Mouse (Mus musculus): ENCODE data around the gene Tmem204. TPM values are rescaled to one million over a fixed set of nuclear protein-coding genes. Genes with fewer than 3 reads are reported as not detected.

The Tmem204 gene
- polyA plus RNA-seq, 1 experiment from 2014 or later, result 26.7 TPM

DNA sequence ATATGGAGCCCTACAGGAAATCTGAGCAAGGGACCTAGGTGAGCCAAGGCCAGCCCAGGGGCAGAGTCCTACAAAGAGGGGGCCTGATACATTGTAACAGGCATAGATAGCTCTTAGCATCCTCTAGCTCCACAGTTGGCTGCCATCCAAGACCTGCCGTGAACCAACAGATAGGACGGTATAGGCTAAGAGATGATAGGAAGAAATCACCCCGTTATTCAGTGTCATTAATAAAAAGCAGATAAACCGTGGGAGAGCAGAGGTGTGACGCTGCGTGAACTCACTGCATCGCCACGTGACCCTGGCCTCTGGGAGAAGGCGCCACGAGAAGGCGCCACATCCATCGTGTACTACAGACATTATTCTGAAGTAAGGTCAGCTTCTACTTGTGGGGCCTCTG lies 19.5 kb downstream of the Tmem204 start:
- peak; percentile 33; the same call in 1 of the 2 replicates for ATAC-seq (replicated peaks; ENCODE audit: extremely low read depth, insufficient read depth, low FRiP score)
- Histone ChIP-seq H3K9ac (ENCODE audit: low read length) (no peak overlapping the region), H3K4me1 (ENCODE audit: control insufficient read depth, insufficient read depth, low read length) (peaks cover 24% of the 10 kb centered on the region), H3K9me3 (replicated peaks; ENCODE audit: control insufficient read depth, low read length) (no peaks in the 10 kb centered on the region), H3K27ac (ENCODE audit: low read length) (peak overlapping the region; percentile 75), H3K27me3 (ENCODE audit: control insufficient read depth, insufficient read depth, low read length) (no peaks in the 10 kb centered on the region), H3K4me3 (ENCODE audit: low read length) (no peak overlapping the region), H3K4me2 (ENCODE audit: low read depth, low read length) (no peak overlapping the region), H3K36me3 (ENCODE audit: control insufficient read depth, insufficient read depth) (peaks cover 3% of the 10 kb centered on the region)
- 29% methylated on average over 12 of the region's 12 CpGs for WGBS

GRCm38 (mm10) chr17:25063261-25063660 lies 20.1 kb downstream of the Tmem204 start:
- H3K9ac ChIP-seq (ENCODE audit: low read length), result no peak overlapping the region
- peaks cover 3% of the 10 kb centered on the region for H3K36me3 ChIP-seq (ENCODE audit: control insufficient read depth, insufficient read depth)
- H3K27me3 ChIP-seq (ENCODE audit: control insufficient read depth, insufficient read depth, low read length), result no peaks in the 10 kb centered on the region
- H3K9me3 ChIP-seq (replicated peaks; ENCODE audit: control insufficient read depth, low read length), result no peaks in the 10 kb centered on the region
- peaks cover 23% of the 10 kb centered on the region for H3K4me1 ChIP-seq (ENCODE audit: control insufficient read depth, insufficient read depth, low read length)
- H3K4me2 ChIP-seq (ENCODE audit: low read depth, low read length), result no peak overlapping the region
- peak overlapping the region; percentile 75 for H3K27ac ChIP-seq (ENCODE audit: low read length)
- WGBS, result 86% methylated on average over 4 of the region's 4 CpGs
- H3K4me3 ChIP-seq (ENCODE audit: low read length), result no peak overlapping the region
- no peak for ATAC-seq (replicated peaks; ENCODE audit: extremely low read depth, insufficient read depth, low FRiP score)

DNA sequence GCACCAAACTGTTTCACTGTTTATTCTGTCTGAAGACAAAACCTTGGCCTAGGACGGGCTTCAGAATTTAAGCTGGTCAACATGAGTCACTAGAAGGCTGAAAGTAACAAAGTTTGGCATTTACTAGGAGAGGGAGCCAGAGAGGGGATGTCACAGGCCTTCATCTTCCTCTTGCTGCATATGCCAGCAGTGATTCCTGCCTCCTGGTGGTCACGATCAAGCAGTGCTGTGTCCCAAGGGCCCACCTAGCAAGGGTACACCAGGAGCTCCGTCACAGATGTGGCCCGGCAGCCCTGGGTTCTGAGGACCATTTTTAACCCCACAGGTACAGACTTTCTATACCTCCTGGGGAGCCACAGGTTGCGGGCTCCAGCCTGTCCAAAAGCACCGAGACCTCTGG lies 26.4 kb downstream of the Tmem204 start:
- Histone ChIP-seq H3K4me2 (ENCODE audit: low read depth, low read length) (no peak overlapping the region), H3K27ac (ENCODE audit: low read length) (no peak overlapping the region), H3K9ac (ENCODE audit: low read length) (no peak overlapping the region), H3K36me3 (ENCODE audit: control insufficient read depth, insufficient read depth) (peaks cover 15% of the 10 kb centered on the region), H3K4me3 (ENCODE audit: low read length) (no peak overlapping the region), H3K4me1 (ENCODE audit: control insufficient read depth, insufficient read depth, low read length) (no peaks in the 10 kb centered on the region), H3K9me3 (replicated peaks; ENCODE audit: control insufficient read depth, low read length) (no peaks in the 10 kb centered on the region), H3K27me3 (ENCODE audit: control insufficient read depth, insufficient read depth, low read length) (no peaks in the 10 kb centered on the region)
- WGBS, result 80% methylated on average over 6 of the region's 6 CpGs
- ATAC-seq (replicated peaks; ENCODE audit: extremely low read depth, insufficient read depth, low FRiP score), result no peak

- peaks cover 12% of the 10 kb centered on the region; the same call in 1 of the 2 replicates for H3K36me3 ChIP-seq (ENCODE audit: control insufficient read depth, insufficient read depth)
- no peak for ATAC-seq (replicated peaks; ENCODE audit: extremely low read depth, insufficient read depth, low FRiP score)
- H3K4me1 ChIP-seq (ENCODE audit: control insufficient read depth, insufficient read depth, low read length), result no peaks in the 10 kb centered on the region
- no peak overlapping the region for H3K4me2 ChIP-seq (ENCODE audit: low read depth, low read length)
- H3K4me3 ChIP-seq (ENCODE audit: low read length), result no peak overlapping the region
- WGBS, result 80% methylated on average over 9 of the region's 9 CpGs
- no peak overlapping the region for H3K9ac ChIP-seq (ENCODE audit: low read length)
- H3K9me3 ChIP-seq (replicated peaks; ENCODE audit: control insufficient read depth, low read length), result no peaks in the 10 kb centered on the region
- no peak overlapping the region for H3K27ac ChIP-seq (ENCODE audit: low read length)
- no peaks in the 10 kb centered on the region for H3K27me3 ChIP-seq (ENCODE audit: control insufficient read depth, insufficient read depth, low read length)
These were observed 30.1 kb downstream of the Tmem204 start for GRCm38 (mm10) chr17:25053274-25053673.

DNA sequence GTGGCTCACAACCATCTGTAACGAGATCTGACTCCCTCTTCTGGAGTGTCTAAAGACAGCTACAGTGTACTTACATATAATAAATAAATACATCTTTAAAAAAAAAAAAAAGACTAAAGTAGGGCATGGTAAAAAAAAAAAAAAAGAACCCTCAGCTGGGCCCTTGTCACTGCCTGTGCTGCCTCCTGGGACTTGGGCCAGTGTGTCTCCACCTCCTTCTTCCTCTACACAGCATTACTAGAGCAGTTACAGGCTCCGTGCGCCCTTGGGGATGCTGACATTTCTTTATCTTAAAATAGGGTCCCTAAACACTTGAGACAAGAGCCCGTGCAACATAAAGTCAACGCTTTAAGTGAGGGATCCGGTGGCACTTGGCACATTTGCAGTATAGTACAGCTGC lies 36.2 kb downstream of the Tmem204 start:
- H3K4me3 ChIP-seq (ENCODE audit: low read length), result no peak overlapping the region
- H3K9ac ChIP-seq (ENCODE audit: low read length), result no peak overlapping the region
- H3K27me3 ChIP-seq (ENCODE audit: control insufficient read depth, insufficient read depth, low read length), result no peaks in the 10 kb centered on the region
- no peak for ATAC-seq (replicated peaks; ENCODE audit: extremely low read depth, insufficient read depth, low FRiP score)
- no peaks in the 10 kb centered on the region for H3K9me3 ChIP-seq (replicated peaks; ENCODE audit: control insufficient read depth, low read length)
- WGBS, result 37% methylated on average over 5 of the region's 6 CpGs
- H3K27ac ChIP-seq (ENCODE audit: low read length), result no peak overlapping the region
- H3K4me2 ChIP-seq (ENCODE audit: low read depth, low read length), result no peak overlapping the region
- H3K4me1 ChIP-seq (ENCODE audit: control insufficient read depth, insufficient read depth, low read length), result no peaks in the 10 kb centered on the region
- H3K36me3 ChIP-seq (ENCODE audit: control insufficient read depth, insufficient read depth), result no peaks in the 10 kb centered on the region; the same call in 1 of the 2 replicates

DNA sequence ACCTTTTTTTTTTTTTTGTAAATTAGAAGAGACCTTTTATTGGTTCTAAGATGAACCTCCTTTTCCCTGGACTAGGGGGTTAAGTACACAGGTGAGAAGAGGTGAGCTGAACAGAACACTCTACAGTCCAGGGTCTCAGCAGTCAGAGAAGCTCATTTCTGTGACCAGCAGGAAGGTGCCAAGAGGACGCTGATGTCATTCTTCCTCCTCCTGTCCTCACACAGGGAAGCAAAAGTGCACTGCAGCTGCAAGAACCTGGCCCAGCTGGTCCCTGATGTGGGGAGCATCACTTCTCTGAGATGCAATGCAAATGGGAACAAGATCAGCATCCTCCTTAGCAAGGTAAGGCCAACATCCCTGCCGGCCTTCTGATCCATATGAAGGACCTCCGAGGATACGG lies 38.1 kb downstream of the Tmem204 start:
- Histone ChIP-seq H3K4me1 (ENCODE audit: control insufficient read depth, insufficient read depth, low read length) (no peaks in the 10 kb centered on the region), H3K9ac (ENCODE audit: low read length) (no peak overlapping the region), H3K27ac (ENCODE audit: low read length) (no peak overlapping the region), H3K27me3 (ENCODE audit: control insufficient read depth, insufficient read depth, low read length) (no peaks in the 10 kb centered on the region), H3K36me3 (ENCODE audit: control insufficient read depth, insufficient read depth) (no peaks in the 10 kb centered on the region; the same call in 1 of the 2 replicates), H3K4me3 (ENCODE audit: low read length) (no peak overlapping the region), H3K4me2 (ENCODE audit: low read depth, low read length) (no peak overlapping the region), H3K9me3 (replicated peaks; ENCODE audit: control insufficient read depth, low read length) (no peaks in the 10 kb centered on the region)
- WGBS, result 82% methylated on average over 4 of the region's 4 CpGs
- no peak for ATAC-seq (replicated peaks; ENCODE audit: extremely low read depth, insufficient read depth, low FRiP score)

DNA sequence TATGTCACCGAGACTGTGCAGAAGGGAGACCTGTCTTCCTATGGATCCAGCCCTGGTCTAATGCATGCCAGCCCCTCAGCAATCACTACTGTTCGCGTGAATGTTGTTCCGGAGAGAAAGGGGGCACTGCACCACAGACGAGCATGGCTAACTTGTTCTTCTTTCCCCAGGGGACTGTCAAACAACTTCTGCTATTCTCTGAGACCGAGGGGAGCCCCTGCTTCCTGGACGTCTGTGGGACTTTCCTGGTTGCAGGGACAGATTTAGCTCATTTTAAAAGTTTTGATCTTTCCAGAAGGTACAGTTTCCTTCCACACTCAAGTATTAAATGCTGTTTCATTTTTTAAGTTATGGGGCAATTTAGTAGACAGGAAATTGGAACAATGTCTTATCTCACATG lies 38.5 kb downstream of the Tmem204 start:
- H3K9ac ChIP-seq (ENCODE audit: low read length), result no peak overlapping the region
- 60% methylated on average over 7 of the region's 7 CpGs for WGBS

DNA sequence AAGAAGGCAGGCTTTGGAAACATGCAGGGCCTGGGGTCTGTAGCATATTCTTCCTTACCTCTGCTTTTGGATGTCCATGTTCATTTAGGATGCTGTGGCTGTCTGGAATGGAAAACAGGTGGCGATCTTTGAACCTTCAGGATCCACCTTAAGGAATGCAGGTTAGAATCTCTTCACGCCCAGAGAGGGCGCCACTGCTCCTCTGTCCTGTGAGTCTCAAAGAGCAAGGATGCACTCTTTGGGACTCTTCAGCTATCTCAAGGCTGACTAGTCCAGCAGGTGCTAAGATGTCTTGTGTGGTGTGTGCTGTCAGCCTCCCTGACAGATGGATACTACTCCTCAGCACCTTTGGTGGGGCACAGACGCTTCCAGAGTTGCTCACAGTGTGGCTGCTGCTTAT lies 47.2 kb downstream of the Tmem204 start:
- no peaks in the 10 kb centered on the region for H3K27me3 ChIP-seq (ENCODE audit: control insufficient read depth, insufficient read depth, low read length)
- no peaks in the 10 kb centered on the region for H3K9me3 ChIP-seq (replicated peaks; ENCODE audit: control insufficient read depth, low read length)
- H3K4me1 ChIP-seq (ENCODE audit: control insufficient read depth, insufficient read depth, low read length), result no peaks in the 10 kb centered on the region
- WGBS, result 47% methylated on average over 4 of the region's 4 CpGs
- H3K27ac ChIP-seq (ENCODE audit: low read length), result no peak overlapping the region
- peaks cover 13% of the 10 kb centered on the region for H3K36me3 ChIP-seq (ENCODE audit: control insufficient read depth, insufficient read depth)
- ATAC-seq (replicated peaks; ENCODE audit: extremely low read depth, insufficient read depth, low FRiP score), result no peak
- no peak overlapping the region for H3K9ac ChIP-seq (ENCODE audit: low read length)
- no peak overlapping the region for H3K4me3 ChIP-seq (ENCODE audit: low read length)
- H3K4me2 ChIP-seq (ENCODE audit: low read depth, low read length), result no peak overlapping the region

More for the DNA sequence above, 38.5 kb downstream of the Tmem204 start:
- no peaks in the 10 kb centered on the region; the same call in 1 of the 2 replicates for H3K36me3 ChIP-seq (ENCODE audit: control insufficient read depth, insufficient read depth)
- H3K27me3 ChIP-seq (ENCODE audit: control insufficient read depth, insufficient read depth, low read length), result no peaks in the 10 kb centered on the region
- no peak overlapping the region for H3K4me2 ChIP-seq (ENCODE audit: low read depth, low read length)
- no peak for ATAC-seq (replicated peaks; ENCODE audit: extremely low read depth, insufficient read depth, low FRiP score)
- no peaks in the 10 kb centered on the region for H3K4me1 ChIP-seq (ENCODE audit: control insufficient read depth, insufficient read depth, low read length)
- peak overlapping the region; percentile 41; the same call in 1 of the 2 replicates for H3K27ac ChIP-seq (ENCODE audit: low read length)
- no peak overlapping the region for H3K4me3 ChIP-seq (ENCODE audit: low read length)
- H3K9me3 ChIP-seq (replicated peaks; ENCODE audit: control insufficient read depth, low read length), result no peaks in the 10 kb centered on the region

- Histone ChIP-seq H3K9me3 (replicated peaks; ENCODE audit: control insufficient read depth, low read length) (no peaks in the 10 kb centered on the region), H3K4me3 (ENCODE audit: low read length) (peak overlapping the region; percentile 86), H3K27ac (ENCODE audit: low read length) (peak overlapping the region; percentile 77), H3K4me2 (ENCODE audit: low read depth, low read length) (peak overlapping the region; percentile 95), H3K9ac (ENCODE audit: low read length) (peak overlapping the region; percentile 78), H3K4me1 (ENCODE audit: control insufficient read depth, insufficient read depth, low read length) (peaks cover 14% of the 10 kb centered on the region), H3K36me3 (ENCODE audit: control insufficient read depth, insufficient read depth) (peaks cover 6% of the 10 kb centered on the region), H3K27me3 (ENCODE audit: control insufficient read depth, insufficient read depth, low read length) (no peaks in the 10 kb centered on the region)
- WGBS, result under 1% methylated on average over 55 of the region's 55 CpGs
- ATAC-seq (replicated peaks; ENCODE audit: extremely low read depth, insufficient read depth, low FRiP score), result peak; percentile 73
These were observed 66.9 kb downstream of the Tmem204 start for GRCm38 (mm10) chr17:25016292-25017132.
